Mouse (Mus musculus): ENCODE measurements around the gene Snx1.

Snx1 gene

DNA sequence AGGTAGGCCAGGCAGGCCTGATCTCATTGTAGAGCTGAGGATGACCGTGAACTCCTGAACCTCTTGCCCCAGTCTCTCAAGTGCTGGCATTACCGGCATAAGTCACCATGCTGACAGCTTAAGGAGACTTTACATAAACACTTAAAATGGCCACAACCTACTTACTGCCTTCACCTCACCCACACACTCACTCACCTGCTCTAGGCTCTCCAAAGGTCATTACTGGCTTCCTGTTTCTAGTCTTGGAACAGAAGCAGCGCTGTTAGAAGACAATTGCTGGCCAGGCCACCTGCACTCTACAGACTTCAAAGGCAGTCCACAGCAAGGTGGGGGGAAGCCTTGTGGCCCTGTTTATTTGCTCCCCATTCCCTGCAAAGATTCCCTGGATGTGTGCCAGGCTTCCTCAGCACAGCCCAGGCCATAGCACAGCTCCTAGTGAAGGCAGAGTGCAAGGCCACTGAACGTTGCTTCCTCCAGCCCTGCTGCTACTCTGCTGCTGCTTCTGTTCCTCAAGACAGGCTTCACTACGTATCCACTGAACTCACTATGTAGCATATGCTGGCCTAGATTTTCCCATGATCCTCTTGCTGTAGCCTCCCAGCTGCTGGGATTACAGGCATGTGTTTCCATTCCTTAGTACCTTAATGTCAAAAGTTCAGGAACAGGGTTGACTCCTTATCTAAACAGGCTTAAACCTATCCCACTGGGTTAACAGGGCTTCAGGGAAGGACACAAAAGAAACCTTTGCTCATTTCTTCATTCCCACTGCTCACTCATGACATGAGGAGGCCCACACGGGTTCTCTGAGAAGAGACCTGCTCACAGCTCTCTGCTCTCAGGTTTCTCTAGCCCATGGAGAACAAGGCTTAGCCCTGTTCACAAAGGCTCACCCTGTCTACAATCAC, 34.8 kb downstream of the Snx1 start:
- ATAC-seq (ENCODE audit: insufficient number of reproducible peaks, low FRiP score, low TSS enrichment), result no peak

DNA sequence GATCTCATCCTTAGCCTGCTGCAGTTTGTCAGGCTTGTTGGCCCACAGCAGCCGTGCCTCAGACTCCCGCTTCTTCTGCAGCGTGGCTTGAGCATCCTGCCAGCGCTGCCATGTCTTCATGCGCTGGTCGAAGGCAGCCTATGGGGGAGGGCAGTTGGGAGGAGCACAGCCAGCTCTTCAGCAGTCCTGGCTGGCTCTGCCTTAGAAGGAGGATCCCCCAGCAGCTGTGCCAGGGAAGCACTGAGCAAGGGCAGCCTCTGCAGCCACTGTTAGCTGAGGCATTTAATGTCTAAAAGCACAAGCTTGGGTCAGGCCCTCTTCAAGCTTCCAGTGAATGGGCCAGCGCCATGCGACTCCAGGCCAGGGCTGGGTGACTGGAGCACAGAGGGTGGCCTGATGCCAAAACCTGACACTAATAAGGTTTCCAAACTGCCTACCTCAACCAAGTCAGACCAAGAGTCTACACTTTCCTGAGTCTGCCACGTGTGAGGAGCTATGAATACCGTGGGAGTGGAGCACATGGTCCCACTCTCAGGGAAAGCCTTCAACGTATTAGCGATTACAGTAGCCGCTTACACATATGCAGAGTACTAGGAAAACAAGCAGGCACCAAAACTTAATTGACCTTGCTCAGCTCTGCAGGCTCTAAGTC, 35.7 kb downstream of the Snx1 start:
- ATAC-seq (ENCODE audit: insufficient number of reproducible peaks, low FRiP score, low TSS enrichment), result no peak

DNA sequence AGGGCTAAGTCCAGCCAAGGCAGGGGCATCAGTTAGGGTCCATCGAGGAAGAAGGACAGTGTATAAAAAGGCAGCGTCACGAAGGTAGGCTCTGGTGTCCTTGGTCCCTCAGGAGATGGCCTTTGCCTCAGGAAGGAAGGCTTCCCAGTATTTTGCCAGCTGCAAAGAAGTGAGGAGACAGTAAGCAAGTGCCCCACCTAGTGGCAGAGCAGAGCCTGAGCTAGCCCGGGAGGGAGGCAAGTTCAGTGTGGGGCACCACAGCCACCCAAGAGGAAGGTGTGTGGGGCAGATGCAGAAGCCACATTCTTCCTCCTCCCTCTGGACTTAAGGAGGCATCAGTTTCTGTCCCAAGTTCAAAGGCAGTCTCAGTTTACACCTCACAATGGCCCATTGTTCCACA, 38.0 kb downstream of the Snx1 start:
- no peak for ATAC-seq (ENCODE audit: insufficient number of reproducible peaks, low FRiP score, low TSS enrichment)

DNA sequence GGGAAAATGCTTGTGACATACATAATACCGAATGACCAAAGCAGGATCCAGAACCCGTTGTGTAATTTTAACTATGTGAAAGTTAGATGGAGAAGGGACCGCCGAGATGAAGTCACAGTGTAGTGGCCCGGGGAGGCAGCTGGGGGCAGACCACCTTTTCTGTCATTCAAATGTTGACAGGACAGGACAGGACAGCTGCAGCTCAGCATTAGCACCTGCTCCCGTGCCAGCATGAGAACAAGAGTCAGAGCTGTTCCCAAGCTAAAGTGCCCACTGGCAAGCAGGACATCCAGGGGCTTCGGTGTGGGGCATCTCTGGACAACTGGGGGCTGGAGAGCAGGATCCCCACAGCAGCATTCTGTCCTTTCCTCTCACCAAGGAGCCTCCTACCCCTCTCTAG, 39.3 kb downstream of the Snx1 start:
- ATAC-seq (ENCODE audit: insufficient number of reproducible peaks, low FRiP score, low TSS enrichment), result no peak

DNA sequence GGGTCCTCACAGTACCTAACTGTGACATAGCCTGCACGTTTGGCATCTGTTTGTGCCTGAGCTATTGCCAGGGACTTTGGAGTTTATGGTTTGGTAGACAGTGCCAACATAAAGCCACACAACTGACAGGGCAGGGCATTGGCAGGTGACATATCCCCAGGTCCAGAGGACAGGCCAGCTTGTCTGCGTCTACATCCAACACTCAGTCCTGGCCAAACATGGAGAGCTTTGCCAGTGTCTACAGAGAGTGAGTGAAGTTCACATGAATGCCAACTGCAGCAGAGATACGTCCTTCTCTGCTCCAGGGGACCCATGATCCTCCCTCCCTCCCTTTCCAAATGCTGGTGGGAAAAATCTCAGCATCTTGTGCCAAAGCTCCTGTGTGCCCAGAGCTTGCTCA, 42.2 kb downstream of the Snx1 start:
- no peak for ATAC-seq (ENCODE audit: insufficient number of reproducible peaks, low FRiP score, low TSS enrichment)

DNA sequence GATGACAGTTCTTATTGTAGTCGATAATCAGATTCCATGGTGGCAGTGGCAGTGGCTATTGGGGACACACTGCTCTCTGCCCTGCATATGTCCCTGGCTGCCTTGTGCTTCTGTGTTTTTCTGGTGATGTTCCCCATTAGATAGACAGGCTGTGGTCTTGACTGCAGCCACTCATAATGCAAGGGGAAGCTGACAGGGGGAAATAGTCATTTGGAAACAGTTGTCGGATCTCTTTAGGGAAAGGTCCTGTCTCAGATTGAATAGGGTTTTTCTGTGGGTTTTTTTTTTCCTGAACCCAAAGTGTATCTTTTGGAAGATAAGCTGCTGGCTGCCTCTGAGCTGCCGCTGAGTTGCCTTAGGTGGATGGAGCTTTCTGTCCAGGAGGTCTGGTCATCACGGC, 44.4 kb downstream of the Snx1 start:
- ATAC-seq (ENCODE audit: insufficient number of reproducible peaks, low FRiP score, low TSS enrichment), result no peak

DNA sequence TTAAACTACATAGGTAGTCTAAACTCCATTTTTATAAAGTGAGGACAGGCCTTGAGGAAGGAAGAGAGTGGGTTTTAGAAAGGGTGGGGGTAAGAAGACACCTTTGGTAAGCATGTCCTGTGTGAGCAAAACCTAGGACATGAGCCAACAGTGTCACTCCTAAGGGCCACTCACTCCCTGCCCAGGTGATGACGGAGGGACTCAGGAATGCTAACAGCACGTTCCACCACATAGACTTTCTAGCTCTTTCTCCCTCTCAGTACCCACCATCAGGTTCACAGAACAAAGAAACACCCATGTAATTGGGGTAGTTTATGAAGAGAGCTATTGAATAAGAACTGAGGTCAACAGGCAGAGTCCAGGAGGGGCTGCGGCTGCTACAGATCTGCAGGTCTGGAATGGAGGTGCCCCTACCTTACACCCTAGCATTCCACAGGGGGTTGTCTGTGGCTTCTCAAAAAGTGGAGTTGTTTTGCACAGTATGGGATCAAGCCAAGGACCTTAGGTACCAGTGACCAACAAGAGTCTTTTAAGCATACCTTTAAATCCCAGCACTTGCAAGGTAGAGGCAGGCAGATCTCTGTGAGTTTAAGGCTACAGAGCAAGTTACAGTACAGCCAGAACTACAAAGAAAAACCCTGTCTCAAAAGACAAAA, 45.5 kb downstream of the Snx1 start:
- ATAC-seq (ENCODE audit: insufficient number of reproducible peaks, low FRiP score, low TSS enrichment), result no peak

DNA sequence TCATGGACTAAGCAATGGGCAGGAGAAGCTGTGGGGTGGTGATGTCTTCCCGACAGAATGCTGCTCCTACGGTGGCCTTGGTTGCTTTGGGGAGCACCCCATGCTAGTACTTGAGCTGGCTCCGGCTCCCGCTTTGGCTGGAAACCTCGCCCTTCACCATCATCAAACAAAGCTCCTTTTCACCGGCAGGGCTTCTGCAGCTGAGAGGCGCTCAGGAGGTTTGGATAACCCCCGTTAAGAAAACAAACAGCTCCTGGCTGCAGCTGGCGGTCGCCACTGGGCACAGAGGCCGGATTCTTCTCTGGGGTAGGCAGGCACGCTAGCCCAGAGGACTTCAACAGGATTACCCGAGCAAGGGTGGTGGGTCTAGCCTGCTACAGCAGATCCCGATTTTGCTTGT, 47.9 kb downstream of the Snx1 start:
- no peak for ATAC-seq (ENCODE audit: insufficient number of reproducible peaks, low FRiP score, low TSS enrichment)

DNA sequence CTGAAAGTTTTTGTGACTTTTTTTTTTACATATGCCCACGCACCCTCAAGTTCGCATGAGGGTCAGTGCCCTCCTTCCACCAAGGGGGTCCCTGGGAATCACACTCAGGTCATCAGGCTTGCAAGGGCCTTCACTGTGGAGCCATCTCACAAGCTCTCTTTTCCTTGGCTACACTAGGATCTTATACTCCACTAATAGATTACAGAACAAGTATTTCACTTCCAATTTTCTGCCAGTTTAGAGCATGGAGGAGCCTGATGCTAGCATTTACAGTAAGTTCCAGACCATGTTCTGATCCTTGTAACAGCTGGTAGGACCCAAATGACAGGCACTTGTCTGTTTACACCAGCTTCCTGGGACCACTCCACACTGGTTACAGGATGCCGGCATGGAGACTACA, 48.3 kb downstream of the Snx1 start:
- no peak for ATAC-seq (ENCODE audit: insufficient number of reproducible peaks, low FRiP score, low TSS enrichment)

DNA sequence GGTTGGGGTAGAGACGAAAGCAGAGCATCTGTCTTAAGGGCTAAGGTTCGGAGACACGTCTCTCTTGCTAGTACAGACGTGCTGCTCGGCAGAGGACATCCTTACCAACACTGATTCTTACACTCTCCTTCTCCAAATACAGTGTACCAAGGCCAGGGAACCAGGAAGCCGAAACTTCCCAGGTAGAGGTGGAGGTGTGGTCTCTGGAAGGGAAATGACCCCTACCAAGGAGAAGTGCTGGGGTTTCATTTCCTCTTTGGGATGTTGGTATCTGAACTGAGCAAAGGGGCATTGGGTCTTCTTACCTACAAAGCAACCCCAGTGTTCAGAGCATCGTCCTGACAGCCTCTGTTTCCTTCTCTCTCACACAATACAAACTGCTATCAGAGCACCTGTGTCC, 53.6 kb downstream of the Snx1 start:
- ATAC-seq (ENCODE audit: insufficient number of reproducible peaks, low FRiP score, low TSS enrichment), result no peak

DNA sequence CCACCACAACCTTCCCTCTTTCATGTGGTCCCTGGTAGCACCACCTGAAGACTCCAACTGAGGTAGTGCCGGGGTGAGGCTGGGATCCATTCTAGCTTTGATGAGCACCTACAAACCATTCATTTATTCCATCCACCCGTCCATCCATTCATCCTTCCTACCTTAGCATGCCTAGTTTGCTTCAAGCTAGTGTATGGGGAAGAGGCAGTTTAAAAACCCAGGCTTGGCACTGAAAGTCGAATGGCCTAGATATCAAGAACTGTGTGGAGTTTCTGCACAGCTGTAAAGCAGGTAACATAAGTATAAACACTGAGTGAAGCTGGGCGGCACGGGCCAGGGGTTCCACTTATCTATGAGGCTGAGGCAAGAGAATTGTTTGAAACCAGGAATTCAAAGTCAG, 56.2 kb downstream of the Snx1 start:
- ATAC-seq (ENCODE audit: insufficient number of reproducible peaks, low FRiP score, low TSS enrichment), result no peak

DNA sequence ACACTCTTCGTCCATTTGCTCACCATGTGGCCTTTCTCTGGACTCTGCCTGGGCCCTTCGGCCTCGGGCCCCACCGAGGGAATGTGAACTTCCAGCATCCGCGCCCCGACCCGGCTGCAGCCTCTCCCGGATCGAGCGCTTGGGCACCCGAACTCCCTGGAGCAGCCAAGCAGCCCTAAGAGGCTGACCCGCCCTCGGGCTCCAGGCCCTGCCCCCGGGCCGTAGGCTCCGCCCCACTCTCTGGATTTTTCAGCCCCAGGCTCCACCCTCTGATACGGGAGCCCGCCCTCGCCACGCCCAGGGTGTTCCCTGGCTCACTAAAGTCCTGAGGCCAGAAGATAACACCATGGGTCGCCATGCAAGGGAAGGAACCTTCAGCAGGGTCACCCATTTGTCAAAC, 56.8 kb downstream of the Snx1 start, which contains the start of gene Snx22:
Gene Snx22, minus strand, starts transcription at position 137 of the 400 bp plus-strand sequence.
- ATAC-seq (ENCODE audit: insufficient number of reproducible peaks, low FRiP score, low TSS enrichment), result peak; percentile 90

DNA sequence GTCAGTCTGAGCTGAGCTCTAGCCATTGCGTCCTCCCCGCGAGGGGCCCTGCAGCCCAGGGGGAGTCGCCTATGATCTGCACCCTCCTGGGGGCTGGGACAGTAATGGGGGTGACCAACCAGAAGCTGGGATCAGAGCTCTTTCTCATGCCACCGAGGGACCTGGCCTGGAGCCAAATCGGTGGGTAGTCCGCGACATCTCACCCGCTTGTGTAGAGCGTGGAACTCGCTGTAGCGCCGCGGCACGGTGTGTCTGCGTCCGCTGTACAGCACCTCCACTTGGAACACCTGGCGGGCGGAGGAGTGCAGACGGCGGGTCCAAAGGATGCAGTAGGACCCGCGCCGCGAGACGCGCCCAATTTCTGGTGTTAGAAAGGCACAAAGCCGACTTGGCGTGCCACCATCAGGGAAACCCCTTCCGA, 57.4 kb downstream of the Snx1 start:
- ATAC-seq (ENCODE audit: insufficient number of reproducible peaks, low FRiP score, low TSS enrichment), result no peak

DNA sequence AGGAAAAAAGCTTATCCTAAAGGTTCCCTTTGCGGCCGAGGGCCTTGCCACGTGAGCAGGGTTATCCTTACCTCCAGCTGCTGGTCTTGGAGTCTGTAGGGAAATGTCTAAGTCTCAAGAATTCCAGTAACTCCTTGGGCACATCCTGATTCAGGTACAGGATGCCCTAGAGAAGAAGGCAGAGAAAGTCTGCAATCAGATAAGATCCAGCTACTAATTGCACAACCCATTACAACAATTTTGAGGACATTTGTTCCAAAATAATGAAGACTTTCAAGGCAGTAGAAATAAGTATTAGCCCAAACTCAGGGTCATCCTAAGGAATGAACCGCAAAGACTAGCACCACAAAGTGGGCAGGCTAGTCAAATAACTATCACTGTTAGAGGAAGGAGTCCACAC, 58.3 kb downstream of the Snx1 start:
- no peak for ATAC-seq (ENCODE audit: insufficient number of reproducible peaks, low FRiP score, low TSS enrichment)

DNA sequence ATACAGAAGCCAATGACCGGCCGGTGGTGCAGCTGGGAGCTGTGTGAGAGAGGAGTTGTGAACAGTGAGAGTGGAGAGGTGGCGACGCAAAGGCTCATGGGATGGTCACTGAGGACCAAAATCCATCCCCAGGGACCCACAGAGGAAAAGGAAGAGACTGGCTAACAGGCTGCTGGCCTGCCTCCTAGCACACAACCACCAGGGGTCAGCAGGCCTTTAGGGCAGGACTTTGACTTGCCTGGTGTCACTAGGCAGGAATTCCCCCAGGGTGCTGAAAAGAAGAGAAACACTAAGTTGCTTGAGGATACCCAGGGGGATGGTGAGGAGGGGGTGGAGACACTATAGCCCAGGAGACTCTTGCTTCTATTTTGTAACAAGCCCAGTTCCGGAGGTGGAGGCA, 58.8 kb downstream of the Snx1 start:
- no peak for ATAC-seq (ENCODE audit: insufficient number of reproducible peaks, low FRiP score, low TSS enrichment)

DNA sequence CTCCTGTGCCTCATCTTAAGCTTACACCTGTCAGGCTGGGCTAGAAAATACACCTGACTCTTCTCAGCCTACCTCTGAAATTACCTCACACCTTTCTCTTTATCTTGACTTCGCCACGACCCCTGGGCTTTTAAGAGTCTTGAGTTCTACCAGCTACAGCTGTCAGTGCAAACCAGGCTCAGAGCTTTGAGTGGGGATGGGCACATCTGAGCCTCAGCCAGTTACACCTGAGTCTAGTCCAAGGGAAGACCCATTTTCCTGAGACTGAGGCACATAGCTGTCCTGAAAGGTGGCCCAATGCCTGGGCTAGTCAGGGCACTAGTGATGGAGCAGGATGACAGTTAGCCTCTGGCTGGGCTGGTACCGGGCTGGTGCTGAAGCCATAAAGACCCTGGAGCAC, 59.6 kb downstream of the Snx1 start:
- ATAC-seq (ENCODE audit: insufficient number of reproducible peaks, low FRiP score, low TSS enrichment), result no peak

DNA sequence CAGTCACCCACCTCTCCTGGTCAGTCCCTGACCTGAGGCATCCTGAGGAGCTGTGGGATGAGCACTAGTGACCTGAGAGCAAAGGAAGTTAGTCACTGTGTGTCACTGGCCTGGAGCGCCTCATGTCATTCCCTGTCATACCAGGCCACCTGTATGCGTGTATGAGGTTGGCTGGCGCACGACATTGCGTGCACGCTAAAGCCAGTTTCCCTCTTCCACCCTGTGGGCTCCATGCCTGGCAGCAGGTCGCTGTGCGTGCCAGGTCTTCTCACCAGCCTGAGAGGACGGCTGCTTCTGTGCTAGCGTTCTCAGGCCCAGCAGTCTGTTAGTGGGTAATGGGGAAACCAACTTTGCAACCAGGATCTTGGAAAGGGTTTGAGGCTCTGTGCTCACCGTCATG, 62.1 kb downstream of the Snx1 start:
- ATAC-seq (ENCODE audit: insufficient number of reproducible peaks, low FRiP score, low TSS enrichment), result no peak

DNA sequence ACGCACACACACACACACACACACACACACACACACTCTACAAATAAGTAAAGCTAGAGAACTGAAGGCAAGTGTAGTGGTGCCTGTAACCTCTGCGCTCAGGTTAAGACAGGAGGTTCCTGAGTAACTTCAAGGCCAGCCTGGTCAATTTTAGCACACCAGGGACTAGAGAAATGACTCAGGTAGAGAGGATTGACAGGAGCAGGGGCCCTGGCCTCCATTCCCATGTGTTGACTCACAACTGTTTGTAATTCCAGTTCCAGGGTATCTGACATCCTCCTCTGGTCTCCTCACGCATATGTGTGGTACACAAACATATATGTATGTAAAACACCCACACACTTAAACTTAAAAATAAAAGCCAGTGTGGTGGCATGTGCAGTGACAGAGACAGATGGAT, 62.9 kb downstream of the Snx1 start:
- no peak for ATAC-seq (ENCODE audit: insufficient number of reproducible peaks, low FRiP score, low TSS enrichment)

DNA sequence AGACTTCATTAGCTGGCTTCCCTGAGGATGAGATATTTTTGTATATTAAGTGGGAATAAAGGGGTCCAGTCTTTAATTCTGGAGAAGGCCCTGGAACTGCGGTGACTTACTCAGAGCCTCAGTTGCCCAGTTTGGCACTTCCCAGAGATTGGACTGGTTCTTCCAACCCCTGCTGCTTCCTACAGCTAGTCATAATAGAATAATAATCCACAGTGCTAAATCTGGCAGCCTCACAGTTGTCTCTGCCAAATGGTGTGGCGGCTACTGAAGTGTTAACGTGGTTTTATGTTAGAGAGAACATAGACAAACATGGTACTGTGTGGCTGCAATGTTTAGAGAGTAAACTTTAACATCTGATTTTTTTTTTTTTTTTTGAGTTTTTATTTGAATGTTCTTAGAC, 64.7 kb downstream of the Snx1 start:
- no peak for ATAC-seq (ENCODE audit: insufficient number of reproducible peaks, low FRiP score, low TSS enrichment)

DNA sequence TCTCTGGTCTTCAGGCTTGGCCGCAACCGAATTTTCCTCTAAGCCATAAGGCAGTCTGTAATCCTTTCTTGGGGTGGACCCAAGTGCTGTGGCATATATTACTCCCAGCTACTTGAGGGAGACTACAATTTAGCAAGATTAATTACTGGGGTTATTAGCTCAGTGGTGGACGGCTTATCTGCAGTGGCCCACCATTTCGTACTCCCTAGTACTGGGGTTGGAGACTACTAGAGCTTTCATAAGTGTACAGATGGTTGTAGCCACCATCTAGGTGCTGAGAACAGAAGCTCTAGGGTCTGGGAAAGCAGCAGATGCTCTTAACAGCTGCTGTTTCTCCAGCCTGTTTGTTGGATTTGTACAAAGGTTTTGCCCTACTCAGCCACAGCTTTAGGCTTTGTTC, 65.4 kb downstream of the Snx1 start:
- no peak for ATAC-seq (ENCODE audit: insufficient number of reproducible peaks, low FRiP score, low TSS enrichment)

DNA sequence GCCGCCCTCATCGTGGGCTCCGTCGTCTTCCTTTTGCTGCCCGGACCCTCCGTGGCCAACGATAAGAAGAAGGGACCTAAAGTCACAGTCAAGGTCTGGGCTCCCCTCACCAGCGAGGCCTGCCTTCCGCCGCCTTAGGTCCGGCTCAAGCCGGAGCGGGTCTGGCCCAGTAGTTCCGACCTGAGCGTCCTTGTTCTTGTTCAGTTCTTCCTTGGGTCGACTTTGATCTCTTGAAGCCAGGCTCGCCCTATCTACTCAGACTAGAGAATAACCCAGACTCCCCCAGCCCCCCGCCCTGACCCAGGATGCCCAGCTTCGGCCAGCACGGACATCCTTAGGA, 66.1 kb downstream of the Snx1 start:
- ATAC-seq (ENCODE audit: insufficient number of reproducible peaks, low FRiP score, low TSS enrichment), result peak; percentile 67; the same call in 1 of the 2 replicates
